Mouse (Mus musculus) hindbrain, embryonic 16.5 days (tissue): ENCODE results near the gene Exoc4. TPM values are rescaled to one million over a fixed set of nuclear protein-coding genes. Genes with fewer than 3 reads are reported as not detected.

ENCODE experiments used
- ATAC-seq: fragments of 200-750 bp; cut with Nextera tagmentation; 2 replicates; pipeline ENCODE4 v1.8.0; 2017; ENCODE audit warnings: moderate TSS enrichment, moderate library complexity
- H3K27ac ChIP-seq: fragments of 300-500 bp; sonication (generic); 2 replicates; pipeline ENCODE4 v1.5.1; 2014; ENCODE audit warnings: low read depth, mild to moderate bottlenecking, control low read depth, low read length, moderate library complexity
- H3K27me3 ChIP-seq: fragments of 300-500 bp; sonication (generic); replicated peaks from 2 replicates; pipeline ENCODE4 v1.6.1; 2014; ENCODE audit warnings: low read length; ENCODE audit not compliant: control insufficient read depth, insufficient read depth
- H3K36me3 ChIP-seq: fragments of 300-500 bp; sonication (generic); 2 replicates; pipeline ENCODE4 v1.6.1; 2014; ENCODE audit warnings: mild to moderate bottlenecking, low read length, moderate library complexity, mixed read lengths; ENCODE audit not compliant: control insufficient read depth, insufficient read depth
- H3K4me1 ChIP-seq: fragments of 300-500 bp; sonication (generic); 2 replicates; pipeline ENCODE4 v1.6.1; 2014; ENCODE audit warnings: low read depth, low read length; ENCODE audit not compliant: control insufficient read depth, insufficient read depth
- H3K4me2 ChIP-seq: fragments of 300-500 bp; sonication (generic); 2 replicates; pipeline ENCODE4 v1.6.1; 2014; ENCODE audit warnings: mild to moderate bottlenecking, low read length, control low read depth, moderate library complexity
- H3K4me3 ChIP-seq: fragments of 300-500 bp; sonication (generic); 2 replicates; pipeline ENCODE4 v1.5.1; 2014; ENCODE audit warnings: mild to moderate bottlenecking, low read length, control low read depth, moderate library complexity
- H3K9ac ChIP-seq: fragments of 300-500 bp; sonication (generic); 2 replicates; pipeline ENCODE4 v1.6.1; 2014; ENCODE audit warnings: low read depth, mild to moderate bottlenecking, control low read depth, low read length, moderate library complexity
- H3K9me3 ChIP-seq: fragments of 300-500 bp; sonication (generic); 2 replicates; pipeline ENCODE4 v1.6.1; 2014; ENCODE audit warnings: mild to moderate bottlenecking, low read length, moderate library complexity; ENCODE audit not compliant: control insufficient read depth
- WGBS: fragments of 180-500 bp; shearing (Covaris S2); extraction: QIAGEN DNeasy Blood & Tissue Kit; methylation state at CpG from one replicate; pipeline ENCODE4 v1.1.7; 2014; 5-methylcytosine and 5-hydroxymethylcytosine counted together
- polyA plus RNA-seq: library from polyadenylated mRNA; unstranded; fragments of >200 nt; fragmentation: Nextera tagmentation; extraction: Ambion mirVana; gene quantifications from 2 replicates; pipeline ENCODE4 v1.2.1, GENCODE M21; 2015

Exoc4 gene
- polyA plus RNA-seq, 1 experiment from 2014 or later = 46.0 TPM

DNA sequence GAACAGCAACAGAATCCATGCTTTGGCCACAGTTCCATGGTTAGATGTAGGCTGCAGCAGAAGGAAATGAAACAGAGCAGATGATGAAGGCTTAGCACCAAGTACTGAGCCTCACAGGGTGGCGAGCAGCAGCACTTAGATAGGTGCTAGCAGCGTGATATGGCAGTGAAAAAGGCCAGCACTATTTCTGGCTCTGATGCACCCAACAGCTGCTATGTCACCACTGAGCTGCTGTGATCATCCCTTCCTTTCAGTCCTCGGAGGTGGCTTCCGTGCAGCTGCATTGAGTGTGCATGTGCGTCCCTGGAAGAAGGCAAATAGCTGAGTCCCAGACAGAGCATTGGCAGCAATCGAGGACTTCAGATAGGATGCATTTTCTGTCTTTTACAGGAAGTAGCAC is 112.7 kb downstream of the Exoc4 start:
- no peak overlapping the region for H3K4me2 ChIP-seq
- no peak overlapping the region for H3K4me3 ChIP-seq
- no peaks in the 10 kb centered on the region for H3K9me3 ChIP-seq
- H3K36me3 ChIP-seq = no peaks in the 10 kb centered on the region
- H3K4me1 ChIP-seq = no peaks in the 10 kb centered on the region
- no peak for ATAC-seq
- H3K27ac ChIP-seq = no peak overlapping the region
- H3K27me3 ChIP-seq = no peaks in the 10 kb centered on the region
- H3K9ac ChIP-seq = no peak overlapping the region
- WGBS = 74% methylated on average over 6 of the region's 6 CpGs

GRCm38 (mm10) chr6:33380517-33380916 is 131.6 kb downstream of the Exoc4 start:
- no peak overlapping the region for H3K9ac ChIP-seq
- no peaks in the 10 kb centered on the region for H3K27me3 ChIP-seq
- no peak overlapping the region for H3K4me3 ChIP-seq
- no peaks in the 10 kb centered on the region for H3K36me3 ChIP-seq
- no peak overlapping the region for H3K27ac ChIP-seq
- WGBS = 73% methylated on average over 3 of the region's 3 CpGs
- H3K4me2 ChIP-seq = no peak overlapping the region
- no peaks in the 10 kb centered on the region for H3K4me1 ChIP-seq
- H3K9me3 ChIP-seq = no peaks in the 10 kb centered on the region
- no peak for ATAC-seq

GRCm38 (mm10) chr6:33382176-33382575 is 133.3 kb downstream of the Exoc4 start:
- WGBS = 43% methylated on average over 3 of the region's 3 CpGs

GRCm38 (mm10) chr6:33392020-33392419 is 143.1 kb downstream of the Exoc4 start:
- WGBS = 79% methylated on average over 2 of the region's 2 CpGs
- H3K27ac ChIP-seq = no peak overlapping the region
- no peak overlapping the region for H3K9ac ChIP-seq
- H3K27me3 ChIP-seq = no peaks in the 10 kb centered on the region
- no peaks in the 10 kb centered on the region; the same call in 1 of the 2 replicates for H3K36me3 ChIP-seq
- ATAC-seq = no peak
- H3K4me2 ChIP-seq = no peak overlapping the region
- no peaks in the 10 kb centered on the region for H3K4me1 ChIP-seq
- no peak overlapping the region for H3K4me3 ChIP-seq
- H3K9me3 ChIP-seq = no peaks in the 10 kb centered on the region

More at GRCm38 (mm10) chr6:33382176-33382575, 133.3 kb downstream of the Exoc4 start:
- Histone ChIP-seq H3K9me3 (no peaks in the 10 kb centered on the region), H3K27me3 (no peaks in the 10 kb centered on the region), H3K4me2 (no peak overlapping the region), H3K4me3 (no peak overlapping the region), H3K9ac (no peak overlapping the region), H3K36me3 (no peaks in the 10 kb centered on the region), H3K4me1 (no peaks in the 10 kb centered on the region), H3K27ac (no peak overlapping the region)
- no peak for ATAC-seq

- WGBS = 89% methylated on average over 1 of the region's 1 CpGs
- Histone ChIP-seq H3K27me3 (no peaks in the 10 kb centered on the region), H3K4me2 (no peak overlapping the region), H3K4me3 (no peak overlapping the region), H3K27ac (no peak overlapping the region), H3K36me3 (no peaks in the 10 kb centered on the region), H3K9me3 (no peaks in the 10 kb centered on the region), H3K4me1 (no peaks in the 10 kb centered on the region), H3K9ac (no peak overlapping the region)
- ATAC-seq = no peak
Measured at GRCm38 (mm10) chr6:33399491-33399890, 150.6 kb downstream of the Exoc4 start.

DNA sequence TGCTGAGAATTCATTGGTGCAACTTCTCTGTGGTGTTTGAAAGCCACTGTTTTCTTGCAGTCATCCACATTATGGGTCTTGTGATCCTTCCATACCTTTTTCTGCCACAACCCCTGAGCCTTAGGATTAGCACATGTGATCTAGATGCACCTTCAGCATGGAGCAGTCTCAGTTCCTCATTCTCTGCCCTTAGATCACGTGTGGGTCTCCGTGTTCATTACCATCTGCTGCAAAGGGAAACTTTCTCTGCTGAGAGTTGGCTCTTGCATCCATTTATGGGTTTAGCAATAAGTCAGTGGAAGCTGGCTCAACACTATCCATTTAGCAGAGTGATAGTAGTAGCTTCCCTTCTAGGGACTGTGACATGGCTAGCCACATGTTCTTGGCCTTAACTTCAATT is 152.3 kb downstream of the Exoc4 start:
- 93% methylated on average over 2 of the region's 2 CpGs for WGBS
- H3K9ac ChIP-seq = no peak overlapping the region
- no peak overlapping the region for H3K4me3 ChIP-seq
- H3K27me3 ChIP-seq = no peaks in the 10 kb centered on the region
- no peak overlapping the region for H3K4me2 ChIP-seq
- no peaks in the 10 kb centered on the region for H3K9me3 ChIP-seq
- no peak overlapping the region for H3K27ac ChIP-seq
- no peaks in the 10 kb centered on the region for H3K36me3 ChIP-seq
- peaks cover 11% of the 10 kb centered on the region for H3K4me1 ChIP-seq
- ATAC-seq = no peak

DNA sequence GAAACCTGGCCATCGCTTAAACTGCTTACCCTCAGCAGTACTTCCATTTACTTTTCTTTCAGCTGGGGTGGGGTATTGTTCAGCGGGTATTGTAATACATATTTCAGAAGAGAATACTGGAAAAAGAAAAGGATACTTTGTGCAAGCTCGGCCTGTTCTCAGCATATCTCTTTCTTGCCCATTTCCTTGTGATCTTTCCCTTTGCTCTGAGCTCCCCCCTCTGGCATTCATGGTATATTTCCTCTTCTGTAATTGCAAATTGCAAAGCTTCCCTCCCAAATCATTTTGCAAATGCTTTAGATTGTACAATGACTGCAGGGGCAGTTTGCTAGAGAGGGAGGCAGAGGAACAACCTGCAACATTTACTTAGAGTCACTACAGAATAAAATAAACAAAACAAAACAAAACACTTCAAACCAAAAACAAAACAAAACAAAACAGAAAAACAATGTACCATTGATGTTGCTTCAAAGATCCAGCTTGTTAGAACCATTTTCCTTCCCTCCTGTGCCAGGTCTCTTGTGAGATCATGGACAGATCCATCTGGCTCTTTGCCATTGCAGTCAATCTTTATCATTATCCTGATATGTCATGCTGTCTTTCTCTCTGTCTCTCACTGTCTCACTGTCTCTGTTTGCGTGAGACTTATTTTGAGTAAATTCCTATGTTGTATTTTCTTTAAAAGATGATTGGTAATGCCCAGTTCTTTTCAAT is 156.8 kb downstream of the Exoc4 start:
- H3K27ac ChIP-seq = no peak overlapping the region; the same call in 1 of the 2 replicates
- H3K4me2 ChIP-seq = no peak overlapping the region
- no peaks in the 10 kb centered on the region for H3K36me3 ChIP-seq
- ATAC-seq = no peak
- H3K4me1 ChIP-seq = peaks cover 11% of the 10 kb centered on the region
- no peaks in the 10 kb centered on the region for H3K9me3 ChIP-seq
- H3K27me3 ChIP-seq = no peaks in the 10 kb centered on the region
- WGBS = 57% methylated on average over 4 of the region's 4 CpGs
- H3K4me3 ChIP-seq = no peak overlapping the region
- no peak overlapping the region for H3K9ac ChIP-seq

GRCm38 (mm10) chr6:33409586-33409985 is 160.7 kb downstream of the Exoc4 start:
- Histone ChIP-seq H3K4me3 (no peak overlapping the region), H3K27ac (no peak overlapping the region), H3K27me3 (no peaks in the 10 kb centered on the region), H3K4me2 (no peak overlapping the region), H3K9ac (no peak overlapping the region), H3K4me1 (peaks cover 11% of the 10 kb centered on the region), H3K9me3 (no peaks in the 10 kb centered on the region), H3K36me3 (no peaks in the 10 kb centered on the region)
- ATAC-seq = no peak
- WGBS = 77% methylated on average over 3 of the region's 3 CpGs

DNA sequence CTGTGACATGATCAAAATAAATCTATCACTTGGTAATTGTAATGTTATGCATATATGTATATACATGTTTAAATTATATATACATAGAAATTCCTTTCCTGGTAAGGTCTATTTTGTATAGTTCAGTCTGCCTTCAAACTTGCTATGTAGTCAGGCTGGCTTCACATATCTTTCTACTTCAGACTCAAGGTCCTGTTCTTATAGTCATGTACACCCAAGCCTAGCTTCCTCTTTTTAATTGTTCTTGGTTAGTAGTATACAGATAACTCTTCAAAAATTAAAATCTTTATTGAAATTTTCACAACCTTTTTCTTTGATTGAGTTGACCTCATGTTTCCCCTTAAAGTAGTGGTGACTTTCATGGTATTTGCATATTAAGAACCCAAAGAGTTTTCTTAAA is 176.1 kb downstream of the Exoc4 start:
- Histone ChIP-seq H3K27ac (no peak overlapping the region), H3K9me3 (no peaks in the 10 kb centered on the region), H3K36me3 (no peaks in the 10 kb centered on the region), H3K4me1 (no peaks in the 10 kb centered on the region), H3K4me3 (no peak overlapping the region), H3K9ac (no peak overlapping the region), H3K27me3 (no peaks in the 10 kb centered on the region), H3K4me2 (no peak overlapping the region)
- ATAC-seq = no peak
